In genomic region chr16:18625791-18626311, GRCm38 (mm10) we compare ENCODE assay signal across 8 mouse cellular contexts. TPM values are rescaled to one million over a fixed set of nuclear protein-coding genes. Genes with fewer than 3 reads are reported as not detected.
DNase-seq lines count a peak whose midpoint lies in the region; ATAC-seq lines count a peak whose summit lies in the region.

No protein-coding gene starts in this region.

- peak overlapping the region; percentile 38 for H3K9ac ChIP-seq in lung, embryonic 15.5 days
- H3K9ac ChIP-seq in heart, embryonic 16.5 days (ENCODE audit: low read length), result peak overlapping the region; percentile 73
- H3K9ac ChIP-seq in limb, embryonic 13.5 days, result peak overlapping the region; percentile 65

- DNase-seq in lung, postnatal 36 days, result no peak
- DNase-seq in cerebellum, postnatal 14 days, result peak; percentile 62 to 75
- peak; percentile 81 to 86 for DNase-seq in right cerebral cortex, postnatal 10 days (ENCODE audit: low spot score in 2 of 2)
- DNase-seq in adipocyte (ENCODE audit: low spot score), result no peak

- H3K27me3 ChIP-seq in lung, embryonic 15.5 days, result peaks cover 73% of the 10 kb centered on the region
- H3K27me3 ChIP-seq in heart, embryonic 16.5 days (ENCODE audit: control insufficient read depth, insufficient read depth, low read length), result peaks cover 79% of the 10 kb centered on the region
- peaks cover 74% of the 10 kb centered on the region for H3K27me3 ChIP-seq in limb, embryonic 13.5 days

- H3K36me3 ChIP-seq in lung, embryonic 15.5 days, result peaks cover 12% of the 10 kb centered on the region; the same call in 1 of the 2 replicates
- no peaks in the 10 kb centered on the region for H3K36me3 ChIP-seq in heart, embryonic 16.5 days (ENCODE audit: control insufficient read depth, insufficient read depth)
- peaks cover 31% of the 10 kb centered on the region for H3K36me3 ChIP-seq in limb, embryonic 13.5 days

- WGBS in lung, embryonic 15.5 days, result 20% methylated on average over 26 of the region's 26 CpGs
- 11% methylated on average over 26 of the region's 26 CpGs for WGBS in heart, embryonic 16.5 days
- WGBS in limb, embryonic 13.5 days, result 14% methylated on average over 26 of the region's 26 CpGs

- H3K27ac ChIP-seq in lung, embryonic 15.5 days, result no peak overlapping the region
- H3K27ac ChIP-seq in heart, embryonic 16.5 days (ENCODE audit: low read length), result no peak overlapping the region
- H3K27ac ChIP-seq in limb, embryonic 13.5 days, result no peak overlapping the region

- H3K4me2 ChIP-seq in lung, embryonic 15.5 days, result peak overlapping the region; percentile 95
- H3K4me2 ChIP-seq in heart, embryonic 16.5 days (ENCODE audit: low read depth, low read length), result peak overlapping the region; percentile 86
- H3K4me2 ChIP-seq in limb, embryonic 13.5 days (replicated peaks), result peak overlapping the region; percentile 87

- no peaks in the 10 kb centered on the region for H3K9me3 ChIP-seq in lung, embryonic 15.5 days
- no peaks in the 10 kb centered on the region for H3K9me3 ChIP-seq in heart, embryonic 16.5 days (replicated peaks; ENCODE audit: control insufficient read depth, low read length)
- H3K9me3 ChIP-seq in limb, embryonic 13.5 days, result no peaks in the 10 kb centered on the region

- H3K4me3 ChIP-seq in lung, embryonic 15.5 days, result peak overlapping the region; percentile 55
- H3K4me3 ChIP-seq in heart, embryonic 16.5 days (ENCODE audit: low read length), result peak overlapping the region; percentile 59
- H3K4me3 ChIP-seq in limb, embryonic 13.5 days, result peak overlapping the region; percentile 57

- peaks cover 48% of the 10 kb centered on the region for H3K4me1 ChIP-seq in lung, embryonic 15.5 days
- peaks cover 25% of the 10 kb centered on the region for H3K4me1 ChIP-seq in heart, embryonic 16.5 days (ENCODE audit: control insufficient read depth, insufficient read depth, low read length)
- H3K4me1 ChIP-seq in limb, embryonic 13.5 days, result peaks cover 49% of the 10 kb centered on the region

- no peak for ATAC-seq in lung, embryonic 15.5 days (ENCODE audit: borderline replicate concordance, extremely low read depth, low FRiP score, low TSS enrichment)
- no peak for ATAC-seq in heart, embryonic 16.5 days (replicated peaks; ENCODE audit: extremely low read depth, insufficient read depth, low FRiP score)
- ATAC-seq in limb, embryonic 13.5 days (ENCODE audit: low FRiP score, low read depth), result peak; percentile 4; the same call in 1 of the 2 replicates
- no peak for ATAC-seq in megakaryocyte-erythroid progenitor cell, adult 5-6 weeks (replicated peaks; ENCODE audit: low FRiP score, low TSS enrichment, poor library complexity, severe bottlenecking)

RNA-seq across cellular contexts. Expression of gene Gm49601, which starts 0.4 kb away (rescaled TPM):
- 3.2 and 4.0 TPM in 2 replicates for polyA plus RNA-seq in lung, embryonic 15.5 days (2015; fragmentation: Nextera tagmentation; extraction: Ambion mirVana)
- 0.63 and 0.66 TPM in 2 replicates for polyA plus RNA-seq in heart, embryonic 16.5 days (2015; fragmentation: Nextera tagmentation; extraction: Ambion mirVana)
- 5.9 and 6.0 TPM in 2 replicates for polyA plus RNA-seq in limb, embryonic 13.5 days (2015; fragmentation: Nextera tagmentation; extraction: Ambion mirVana)
- total RNA-seq in megakaryocyte-erythroid progenitor cell, adult 5-6 weeks (2014; fragmentation: Nextera tagmentation), result not detected in 2 replicates
- total RNA-seq in megakaryocyte-erythroid progenitor cell, adult 5-6 weeks (2017), result 0.80 TPM in 1 of 2 replicates, not detected in the other

RNA-seq across cellular contexts. Expression of gene Gp1bb, which starts 3.6 kb away (rescaled TPM):
- 2.8 and 4.3 TPM in 2 replicates for polyA plus RNA-seq in lung, embryonic 15.5 days (2015; fragmentation: Nextera tagmentation; extraction: Ambion mirVana)
- 2.4 and 3.4 TPM in 2 replicates for polyA plus RNA-seq in heart, embryonic 16.5 days (2015; fragmentation: Nextera tagmentation; extraction: Ambion mirVana)
- 2.6 and 3.6 TPM in 2 replicates for polyA plus RNA-seq in limb, embryonic 13.5 days (2015; fragmentation: Nextera tagmentation; extraction: Ambion mirVana)
- total RNA-seq in megakaryocyte-erythroid progenitor cell, adult 5-6 weeks (2014; fragmentation: Nextera tagmentation), result 0.72 and 0.87 TPM in 2 replicates
- total RNA-seq in megakaryocyte-erythroid progenitor cell, adult 5-6 weeks (2017), result 1.6 and 3.4 TPM in 2 replicates

RNA-seq across cellular contexts. Expression of gene Sept5, which starts 3.9 kb away (rescaled TPM):
- 20.2 and 20.9 TPM in 2 replicates for polyA plus RNA-seq in lung, embryonic 15.5 days (2015; fragmentation: Nextera tagmentation; extraction: Ambion mirVana)
- polyA plus RNA-seq in heart, embryonic 16.5 days (2015; fragmentation: Nextera tagmentation; extraction: Ambion mirVana), result 8.4 and 8.5 TPM in 2 replicates
- 37.0 and 41.7 TPM in 2 replicates for polyA plus RNA-seq in limb, embryonic 13.5 days (2015; fragmentation: Nextera tagmentation; extraction: Ambion mirVana)
- 0.64 TPM in 1 of 2 replicates, not detected in the other for total RNA-seq in megakaryocyte-erythroid progenitor cell, adult 5-6 weeks (2014; fragmentation: Nextera tagmentation)
- 0.09 TPM in 1 of 2 replicates, not detected in the other for total RNA-seq in megakaryocyte-erythroid progenitor cell, adult 5-6 weeks (2017)

RNA-seq across cellular contexts. Expression of gene Tbx1, which starts 35.4 kb away (rescaled TPM):
- 10.9 and 13.1 TPM in 2 replicates for polyA plus RNA-seq in lung, embryonic 15.5 days (2015; fragmentation: Nextera tagmentation; extraction: Ambion mirVana)
- 0.47 and 1.5 TPM in 2 replicates for polyA plus RNA-seq in heart, embryonic 16.5 days (2015; fragmentation: Nextera tagmentation; extraction: Ambion mirVana)
- polyA plus RNA-seq in limb, embryonic 13.5 days (2015; fragmentation: Nextera tagmentation; extraction: Ambion mirVana), result 5.5 and 6.0 TPM in 2 replicates
- total RNA-seq in megakaryocyte-erythroid progenitor cell, adult 5-6 weeks (2014; fragmentation: Nextera tagmentation), result not detected in 2 replicates
- total RNA-seq in megakaryocyte-erythroid progenitor cell, adult 5-6 weeks (2017), result not detected in 2 replicates

Comparison
In these comparisons a context has a peak if more than half of its experiments do, and no peak if none do; other contexts are left out.
1. DNase-seq: peak in cerebellum, postnatal 14 days (2 of 2) and right cerebral cortex, postnatal 10 days (2 of 2); none in lung, postnatal 36 days (single experiment) and adipocyte (single experiment).
2. Peak in every context shown above with its lines, with median percentiles within 50 percentile points of each other: H3K4me2 ChIP-seq, H3K4me3 ChIP-seq and H3K9ac ChIP-seq.